Mouse (Mus musculus): ENCODE data around the gene Crhr2.

- TF ChIP-seq CTCF (IDR thresholded peaks at IDR 0.05; ENCODE audit: control insufficient read depth, insufficient read depth, insufficient read length) (no peak), USF1 (IDR thresholded peaks at IDR 0.05; ENCODE audit: low read depth) (no peak), MAX (IDR thresholded peaks at IDR 0.05) (no peak)
These were observed 45.5 kb downstream of the Crhr2 start for GRCm38 (mm10) chr6:55087355-55087754.
